Mouse (Mus musculus): ENCODE measurements around the gene Ctf1. TPM values are rescaled to one million over a fixed set of nuclear protein-coding genes. Genes with fewer than 3 reads are reported as not detected.
A peak's percentile ranks its signal among the peaks of the same experiment; 100 is the strongest.

The Ctf1 gene
- total RNA-seq, 2 experiments from 2014 or later = 2.6 to 3.4 TPM

DNA sequence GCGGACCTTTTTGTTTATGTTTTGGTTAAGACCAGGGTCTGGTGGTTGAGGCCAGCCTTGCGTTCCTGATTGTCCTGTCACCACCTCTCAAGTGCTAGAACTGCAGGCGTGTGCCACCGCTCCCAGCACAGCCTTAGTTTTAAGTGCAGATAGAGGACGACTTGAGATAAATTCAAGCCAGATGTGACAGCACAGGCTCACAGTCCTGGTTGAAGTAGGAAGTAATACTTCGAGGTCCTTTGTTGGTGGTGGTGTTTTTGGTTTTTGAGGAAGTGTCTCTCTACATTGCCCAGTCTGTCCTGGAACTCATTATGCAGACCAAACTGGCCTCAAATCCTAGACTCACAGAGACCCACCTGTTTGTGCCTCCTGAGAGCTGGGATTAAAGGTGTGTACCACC is 47.2 kb downstream of the Ctf1 start:
- DNase-seq (ENCODE audit: low spot score in 2 of 2) = no peak
- intact Hi-C loops (cut with DNase I) = no loop called here

DNA sequence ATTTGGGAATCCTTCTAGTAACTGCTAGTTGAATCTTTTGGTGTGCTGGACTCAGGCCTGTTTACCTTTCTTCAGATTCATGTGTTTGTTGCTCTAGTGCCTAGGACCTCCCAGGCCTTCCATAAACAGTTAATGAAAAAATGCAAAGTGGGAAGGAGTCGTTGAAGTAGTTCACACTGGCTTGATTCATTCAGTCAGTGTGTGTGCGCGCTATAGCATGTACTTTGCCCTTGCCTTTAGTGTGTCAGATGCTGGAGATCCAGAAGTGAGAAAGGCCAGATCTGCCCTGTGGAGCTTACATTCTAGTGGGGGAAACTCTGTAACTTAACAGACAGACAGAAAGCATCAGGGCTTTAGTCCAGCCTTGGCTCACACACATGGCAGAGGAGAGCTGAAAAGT is 47.9 kb downstream of the Ctf1 start:
- no peak for DNase-seq (ENCODE audit: low spot score in 2 of 2)
- intact Hi-C loops (cut with DNase I) = no loop called here

DNA sequence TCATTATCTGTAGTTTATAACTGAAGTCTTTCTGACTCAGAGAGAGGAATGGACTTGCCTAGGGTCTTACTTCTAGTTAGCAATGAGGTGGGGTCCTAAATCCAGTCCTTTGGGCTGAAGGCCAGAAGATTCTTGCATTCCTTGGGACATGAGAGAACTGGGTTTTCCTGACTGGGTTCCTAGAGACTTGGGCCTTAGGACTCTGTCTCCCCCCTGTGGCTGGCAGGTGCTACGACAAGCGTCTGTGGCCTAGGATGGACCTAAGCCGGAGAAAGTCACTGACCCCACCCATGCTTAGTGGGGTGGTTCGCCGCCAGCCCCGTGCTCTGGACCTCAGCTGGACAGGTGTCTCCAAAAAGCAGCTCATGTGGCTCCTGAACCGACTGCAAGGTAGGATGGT is 48.5 kb downstream of the Ctf1 start:
- DNase-seq (ENCODE audit: low spot score in 2 of 2) = peak; percentile 47 to 63
- intact Hi-C loops (cut with DNase I) = no loop called here

DNA sequence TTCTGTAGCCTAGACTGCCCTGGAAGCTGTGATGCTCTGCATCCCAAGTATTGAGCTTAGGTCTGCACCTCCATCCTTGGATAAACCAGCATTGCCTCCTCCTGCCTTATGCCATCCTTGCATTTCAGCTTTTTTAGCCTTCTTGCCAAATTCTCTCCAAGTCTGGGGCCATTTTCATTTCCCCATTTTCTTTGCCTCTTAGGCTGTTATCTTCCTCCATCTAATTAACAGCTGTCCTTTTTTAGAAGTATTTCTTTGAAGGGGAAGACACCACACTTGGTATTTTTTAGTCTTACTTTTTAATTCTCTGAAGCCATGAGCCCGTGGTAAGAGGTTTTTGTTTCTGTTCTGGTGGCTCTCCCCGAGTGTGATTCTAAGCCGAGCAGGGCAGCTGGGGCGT is 51.1 kb downstream of the Ctf1 start:
- DNase-seq (ENCODE audit: low spot score in 2 of 2) = no peak
- intact Hi-C loops (cut with DNase I) = no loop called here

DNA sequence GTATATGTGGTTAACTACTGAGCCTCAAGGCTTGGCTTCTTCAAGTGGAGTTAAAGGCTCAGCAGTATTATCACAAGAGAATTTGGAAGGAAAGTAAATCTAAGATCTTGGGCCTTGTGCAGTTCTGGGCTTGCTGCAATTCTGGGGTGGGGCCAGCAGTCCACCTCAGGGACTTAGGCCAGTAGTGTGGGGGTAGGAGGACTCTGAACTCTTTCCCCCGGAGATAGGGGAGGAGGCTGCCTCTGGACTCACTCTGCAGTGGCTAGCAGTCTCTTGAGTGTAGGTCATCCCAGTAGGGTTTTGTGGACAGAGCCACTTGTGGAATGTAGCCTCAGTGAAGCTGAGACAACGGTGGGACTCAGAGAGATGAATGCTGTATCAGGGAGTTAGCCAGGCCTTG is 53.2 kb downstream of the Ctf1 start:
- no peak for DNase-seq (ENCODE audit: low spot score in 2 of 2)

DNA sequence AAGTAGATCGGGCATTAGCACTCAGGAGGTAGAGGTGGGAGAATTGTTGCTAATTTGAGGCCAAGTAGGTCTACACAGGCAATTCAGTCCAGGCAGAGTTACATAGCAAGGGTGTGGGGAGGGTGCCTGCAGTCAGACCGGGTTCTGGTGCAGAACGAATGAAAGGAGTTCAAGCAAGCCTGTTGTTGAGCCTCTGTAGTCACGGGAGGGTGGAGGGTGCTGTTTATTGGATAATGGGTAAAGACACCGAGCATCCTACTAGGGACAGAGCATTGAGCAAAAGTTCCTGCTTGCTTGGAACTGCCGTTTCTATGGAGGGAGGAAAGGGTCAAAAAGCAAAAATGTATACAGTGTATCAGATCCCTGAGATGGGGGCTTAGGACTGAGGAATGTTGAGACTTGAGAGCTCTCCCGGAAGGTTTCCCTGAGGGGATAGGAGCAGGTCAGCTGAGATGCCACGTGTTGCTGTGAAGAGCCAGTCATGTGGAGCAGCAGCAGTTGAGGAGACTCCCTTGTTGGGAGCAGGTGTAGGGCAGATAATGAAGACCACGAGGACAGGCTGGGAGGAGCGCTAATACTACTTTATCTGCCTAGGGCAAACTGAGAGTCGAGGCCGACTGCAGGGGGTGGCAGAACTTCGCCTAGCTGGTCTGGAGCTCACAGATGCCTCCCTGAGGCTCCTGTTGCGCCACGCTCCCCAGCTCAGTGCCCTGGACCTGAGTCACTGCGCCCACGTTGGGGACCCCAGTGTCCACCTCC is 54.5 kb downstream of the Ctf1 start:
- no peak for DNase-seq (ENCODE audit: low spot score in 2 of 2)
- intact Hi-C loops (cut with DNase I) = no loop called here

More for the DNA sequence above, 53.2 kb downstream of the Ctf1 start:
- intact Hi-C loops (cut with DNase I) = no loop called here

Small RNA genes lying within 50 kb of the gene (microRNA-seq; reads per million reads assigned to microRNA genes)
- 0 reads per million in 2 experiments for gene Mir762

Other genes with a start within 250 kb of the Ctf1 start
- gene Fbrs, start 233.5 kb upstream of the Ctf1 start, total RNA-seq (2021) = 10 to 100 TPM; 56.2 to 56.9 TPM
- 100 to 1,000 TPM; 101 to 116 TPM for gene Srcap, start 200.8 kb upstream of the Ctf1 start, total RNA-seq (2021)
- gene Gm42715, start 193.2 kb upstream of the Ctf1 start, total RNA-seq (2021) = 10 to 100 TPM; 10.6 to 11.6 TPM
- not detected for gene Tmem265, start 151.3 kb upstream of the Ctf1 start, total RNA-seq (2021)
- 10 to 100 TPM; 76.9 to 89.1 TPM for gene Phkg2, start 139.4 kb upstream of the Ctf1 start, total RNA-seq (2021)
- gene Ccdc189, start 124.1 kb upstream of the Ctf1 start, total RNA-seq (2021) = 1 to 10 TPM; 6.8 to 7.7 TPM
- 10 to 100 TPM; 69.4 to 71.4 TPM for gene Rnf40, start 124.0 kb upstream of the Ctf1 start, total RNA-seq (2021)
- gene Zfp629, start 96.9 kb upstream of the Ctf1 start, total RNA-seq (2021) = 10 to 100 TPM; 22.2 to 24.8 TPM
- 10 to 100 TPM; 37.6 to 43.0 TPM for gene Bcl7c, start 3.8 kb upstream of the Ctf1 start, total RNA-seq (2021)
- not detected for gene Ctf2, start 19.4 kb downstream of the Ctf1 start, total RNA-seq (2021)
- 10 to 100 TPM; 81.3 to 88.2 TPM for gene Fbxl19, start 31.8 kb downstream of the Ctf1 start, total RNA-seq (2021)
- gene Orai3, start 57.1 kb downstream of the Ctf1 start, total RNA-seq (2021) = 10 to 100 TPM; 23.1 to 23.7 TPM
- gene Setd1a, start 63.9 kb downstream of the Ctf1 start, total RNA-seq (2021) = 10 to 100 TPM; 42.3 to 43.4 TPM
- 1 to 10 TPM; 3.5 to 4.5 TPM for gene Gm49388, start 72.9 kb downstream of the Ctf1 start, total RNA-seq (2021)
- 1 to 10 TPM; 3.6 to 6.8 TPM for gene Hsd3b7, start 87.9 kb downstream of the Ctf1 start, total RNA-seq (2021)
- gene Stx4a, start 111.6 kb downstream of the Ctf1 start, total RNA-seq (2021) = 10 to 100 TPM; 70.5 to 76.0 TPM
- gene Stx1b, start 111.8 kb downstream of the Ctf1 start, total RNA-seq (2021) = 100 to 1,000 TPM; 437 to 445 TPM
- 10 to 100 TPM; 28.1 to 30.4 TPM for gene Zfp646, start 163.5 kb downstream of the Ctf1 start, total RNA-seq (2021)
- 10 to 100 TPM; 20.6 to 20.7 TPM for gene Zfp668, start 164.1 kb downstream of the Ctf1 start, total RNA-seq (2021)
- gene Prss53, start 178.2 kb downstream of the Ctf1 start, total RNA-seq (2021) = 1 to 10 TPM; 1.7 to 1.9 TPM
- not detected for gene Gm21974, start 182.7 kb downstream of the Ctf1 start, total RNA-seq (2021)
- gene Vkorc1, start 182.9 kb downstream of the Ctf1 start, total RNA-seq (2021) = 10 to 100 TPM; 22.9 to 26.0 TPM
- gene Bckdk, start 191.3 kb downstream of the Ctf1 start, total RNA-seq (2021) = 10 to 100 TPM; 33.7 to 37.6 TPM
- gene Kat8, start 199.8 kb downstream of the Ctf1 start, total RNA-seq (2021) = 10 to 100 TPM; 28.6 to 28.7 TPM
- under 1 TPM in 1 of 2 experiments, not detected in 1; 0.64 TPM for gene Prss8, start 217.4 kb downstream of the Ctf1 start, total RNA-seq (2021)
- 1 to 10 TPM; 8.0 to 9.3 TPM for gene Prss36, start 234.0 kb downstream of the Ctf1 start, total RNA-seq (2021)